Mouse (Mus musculus): Measurements from ENCODE around the gene Cryzl1.
"Not testable (repeated sequence)": the region's sequence is repeated elsewhere in the genome, so short reads cannot be mapped to it uniquely, and the experiment has no call there.

The Cryzl1 gene

GRCm38 (mm10) chr16:91645420-91645819 is 83.4 kb downstream of the Cryzl1 start:
- DNase-seq (ENCODE audit: low read depth, low spot score) = not testable (repeated sequence)

- no peak for DNase-seq (ENCODE audit: low read depth, low spot score)
These were observed 83.9 kb downstream of the Cryzl1 start for GRCm38 (mm10) chr16:91644901-91645300.

- no peak for DNase-seq (ENCODE audit: low read depth, low spot score)
These were observed 88.6 kb downstream of the Cryzl1 start for GRCm38 (mm10) chr16:91640171-91640570.

GRCm38 (mm10) chr16:91639636-91640035 is 89.1 kb downstream of the Cryzl1 start:
- no peak for DNase-seq (ENCODE audit: low read depth, low spot score)
